Mouse (Mus musculus) brain, embryonic 14.5 days (tissue): Measurements from ENCODE around the gene Fcrla.

Experiments
- CTCF ChIP-seq: fragments of 200-500 bp; IDR thresholded peaks from 2 replicates; pipeline ENCODE4 v1.5.1; 2012; ENCODE audit warnings: inconsistent platforms, mild to moderate bottlenecking, moderate library complexity, borderline replicate concordance; ENCODE audit not compliant: insufficient read depth, insufficient read length; ENCODE audit errors: extremely low read depth
- POLR2A ChIP-seq: fragments of 200-500 bp; IDR thresholded peaks from 2 replicates; pipeline ENCODE4 v1.6.1; 2012; ENCODE audit warnings: mild to moderate bottlenecking, inconsistent platforms, borderline replicate concordance; ENCODE audit not compliant: poor library complexity, insufficient read depth, insufficient read length, severe bottlenecking; ENCODE audit errors: extremely low read depth

- no peak for TF ChIP-seq CTCF
- no peak for TF ChIP-seq POLR2A
Measured at GRCm38 (mm10) chr1:170868107-170868904, 59.1 kb downstream of the Fcrla start.
